Mouse (Mus musculus) ovary, postnatal 36 days (tissue): Measurements from ENCODE around the gene Runx2.

ENCODE experiments used
- DNase-seq: peaks from one replicate; pipeline ENCODE4 v3.0.0; 2022; ENCODE audit warnings: low spot score, mixed read lengths

Gene Runx2

GRCm38 (mm10) chr17:44524146-44524545 is 290.5 kb downstream of the Runx2 start:
- no peak for DNase-seq

GRCm38 (mm10) chr17:44522906-44523305 is 291.7 kb downstream of the Runx2 start:
- no peak for DNase-seq

- no peak for DNase-seq
Observed at GRCm38 (mm10) chr17:44520122-44521075, 294.2 kb downstream of the Runx2 start.

GRCm38 (mm10) chr17:44519356-44519755 is 295.2 kb downstream of the Runx2 start:
- no peak for DNase-seq

GRCm38 (mm10) chr17:44518156-44518555 is 296.4 kb downstream of the Runx2 start:
- DNase-seq = no peak

DNA sequence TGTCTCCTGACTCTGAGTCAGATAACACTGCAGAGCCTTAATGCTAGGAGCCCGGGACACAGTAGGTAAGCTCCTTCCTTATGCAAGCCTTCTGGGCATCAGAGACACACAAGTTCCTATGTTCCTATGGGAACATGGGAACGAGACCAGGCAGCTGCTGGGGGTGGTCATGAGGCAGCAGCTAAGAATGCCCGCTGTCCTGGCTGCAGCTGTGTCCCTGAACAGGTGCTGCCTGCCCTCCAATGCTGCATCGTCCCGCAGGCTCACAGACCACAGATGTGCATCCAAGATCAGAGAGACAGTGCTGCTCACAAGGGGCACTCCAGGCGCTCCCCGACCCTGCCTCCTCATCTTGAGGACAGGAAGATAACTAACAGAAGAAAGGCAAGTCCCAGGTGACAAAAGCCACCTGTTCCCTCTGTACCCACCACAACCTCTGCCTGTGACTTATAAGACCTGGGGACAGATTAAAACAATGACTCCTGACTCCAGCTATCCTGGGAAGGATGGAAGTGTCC is 306.3 kb downstream of the Runx2 start:
- DNase-seq = no peak

- DNase-seq = no peak
Observed at GRCm38 (mm10) chr17:44507741-44508140, 306.9 kb downstream of the Runx2 start.

DNA sequence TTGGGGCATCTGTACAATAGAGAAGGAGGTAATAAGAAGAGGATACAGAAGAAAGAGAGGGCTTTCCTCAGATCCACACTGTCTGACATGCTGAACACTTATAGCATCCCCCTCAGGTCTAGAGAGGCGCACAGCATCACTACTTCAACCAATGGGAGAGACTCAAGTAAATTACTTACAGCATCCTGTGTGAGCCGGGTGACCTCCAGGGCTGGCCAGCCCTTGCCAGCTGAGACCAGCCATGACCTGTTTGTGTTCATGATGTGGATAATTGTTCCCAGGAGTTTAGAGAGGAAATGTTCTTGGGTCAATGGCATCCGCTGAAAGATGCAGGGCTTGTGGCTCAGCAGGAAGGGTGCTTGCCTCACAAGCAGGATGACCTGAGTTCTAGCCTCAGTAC is 308.1 kb downstream of the Runx2 start:
- DNase-seq = no peak

DNA sequence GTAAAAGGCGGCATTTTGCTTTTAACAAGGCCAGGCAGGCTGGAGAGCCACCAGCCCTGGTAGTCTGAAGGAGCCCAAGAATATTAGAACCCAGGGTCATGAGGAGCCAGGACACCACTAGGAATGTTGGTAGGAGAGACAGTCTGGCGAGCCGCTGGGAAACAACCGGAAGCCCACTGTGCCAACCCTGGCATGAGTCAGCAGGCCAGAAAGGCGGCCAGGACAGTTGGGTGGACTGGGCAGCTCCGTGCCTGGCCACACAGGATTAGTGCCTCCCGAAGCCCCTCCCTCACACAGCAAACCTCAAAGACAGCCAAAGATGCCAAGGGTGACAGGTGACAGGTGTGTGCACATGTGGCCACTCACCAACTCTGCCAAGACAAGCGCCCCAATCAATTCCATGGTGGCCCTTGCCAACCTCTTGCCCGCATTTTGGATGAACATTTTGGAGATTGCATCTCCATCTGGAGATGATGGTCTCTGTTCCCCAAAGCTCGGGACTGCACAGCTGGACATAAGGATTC is 309.7 kb downstream of the Runx2 start:
- no peak for DNase-seq

DNA sequence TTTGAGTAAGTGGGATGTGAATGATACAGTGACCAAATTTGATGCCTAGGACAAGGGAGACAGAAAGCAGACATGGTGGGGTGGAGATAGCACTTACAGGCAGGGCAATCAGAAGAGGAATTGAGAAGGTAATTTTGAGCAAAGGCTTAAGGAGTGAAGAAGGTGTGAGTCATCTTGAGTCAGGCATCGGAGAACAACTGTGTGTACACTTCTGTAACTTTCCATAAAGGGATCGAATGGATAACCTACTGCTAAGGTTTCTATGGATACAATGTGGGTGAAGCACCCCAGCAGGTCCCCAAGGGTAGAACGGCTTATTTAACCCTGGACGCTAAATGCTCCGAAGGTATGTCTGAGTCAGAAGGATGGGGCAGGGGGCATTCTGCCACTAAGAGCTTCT is 312.4 kb downstream of the Runx2 start:
- no peak for DNase-seq

GRCm38 (mm10) chr17:44500306-44500899 is 314.2 kb downstream of the Runx2 start:
- DNase-seq = no peak

GRCm38 (mm10) chr17:44490164-44490794 is 324.3 kb downstream of the Runx2 start:
- DNase-seq = no peak

DNA sequence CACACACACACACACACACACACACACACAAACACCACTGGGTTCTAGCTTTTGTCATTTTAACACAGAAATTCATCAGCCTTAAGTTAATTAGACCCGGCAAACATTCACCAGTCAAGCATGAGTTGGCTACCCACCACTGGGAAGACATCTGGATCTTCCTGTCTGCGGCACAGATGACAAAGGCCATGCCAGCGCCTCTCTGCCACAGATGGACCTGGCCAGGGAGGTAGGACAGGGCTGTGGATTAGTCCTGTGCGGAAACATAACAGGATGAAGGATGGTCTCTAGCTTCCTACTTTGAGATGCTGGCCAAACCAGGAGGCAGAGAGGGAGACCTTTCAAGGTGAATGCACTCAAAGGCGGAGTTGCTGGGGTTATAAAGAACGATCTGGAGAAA is 325.3 kb downstream of the Runx2 start:
- no peak for DNase-seq

DNA sequence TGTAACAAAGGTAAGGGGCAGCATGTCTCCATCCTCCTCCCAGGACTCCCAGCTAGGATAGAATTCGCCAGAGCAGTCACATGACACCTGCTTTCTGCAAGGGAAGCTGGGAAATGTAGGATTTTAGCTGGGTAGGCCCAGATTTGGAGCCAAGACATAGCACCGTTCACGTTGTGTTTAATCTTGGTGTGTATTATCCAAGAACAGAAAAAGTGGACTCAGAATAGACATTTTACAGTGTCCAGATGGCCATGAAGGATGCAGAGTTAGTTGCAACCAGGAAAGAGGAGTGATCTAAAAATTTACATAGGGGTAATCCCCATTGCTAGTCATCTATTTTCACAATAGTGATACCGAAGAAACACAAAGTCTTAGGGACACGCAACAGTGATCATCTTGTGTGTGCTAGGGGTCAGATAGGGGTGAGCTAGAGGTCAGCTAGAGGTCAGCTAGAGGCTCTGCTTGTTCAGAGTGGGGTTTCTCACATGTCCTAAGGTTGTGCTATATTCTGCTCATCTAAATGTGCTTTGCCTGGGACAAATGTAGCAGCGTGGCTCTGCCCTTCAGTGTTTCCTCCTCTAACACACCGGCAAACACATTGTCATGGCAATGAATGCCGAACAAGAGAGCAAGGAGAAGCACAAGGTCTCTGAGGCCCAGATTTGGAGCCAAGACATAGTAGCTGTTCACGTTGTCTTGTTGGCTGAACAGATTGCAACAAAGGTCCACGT is 326.9 kb downstream of the Runx2 start:
- no peak for DNase-seq

- no peak for DNase-seq
Observed at GRCm38 (mm10) chr17:44485337-44485736, 329.3 kb downstream of the Runx2 start.

DNA sequence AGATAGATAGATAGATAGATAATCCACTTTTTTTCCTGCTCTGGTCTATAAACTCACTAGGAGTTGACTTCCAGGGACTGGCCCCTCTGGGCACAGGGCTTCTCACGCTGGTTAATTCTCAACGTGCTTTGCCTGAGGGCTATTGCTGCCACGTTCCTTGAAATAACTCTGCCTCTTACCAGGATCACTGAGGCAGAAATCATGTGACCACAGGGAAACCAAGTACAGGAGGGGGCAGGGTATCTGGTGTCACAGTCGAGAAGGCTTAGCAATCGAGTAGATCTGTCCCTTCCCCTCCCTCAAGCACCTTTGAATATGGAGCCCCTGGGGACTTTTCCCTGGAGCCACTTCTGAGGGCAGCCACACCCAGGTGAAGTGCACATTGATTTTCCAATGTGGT is 334.7 kb downstream of the Runx2 start:
- no peak for DNase-seq

DNA sequence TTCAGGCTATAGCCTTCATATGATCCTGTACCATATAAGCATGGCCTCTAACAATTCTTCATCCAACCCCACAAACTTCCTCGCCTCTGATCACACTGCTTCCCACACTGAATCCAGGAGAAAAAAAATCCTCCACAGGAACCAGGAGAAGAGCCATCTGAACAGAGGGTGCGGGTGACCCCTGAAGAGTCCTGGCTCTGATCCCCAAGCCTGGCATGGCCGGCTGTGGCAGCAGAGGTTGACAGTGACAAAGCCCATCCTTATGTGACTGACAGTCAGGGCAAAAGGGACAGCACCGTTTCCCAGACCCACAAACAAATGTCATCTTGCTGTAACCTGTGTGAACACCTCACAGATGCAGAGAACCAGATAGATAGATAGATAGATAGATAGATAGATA is 335.1 kb downstream of the Runx2 start:
- DNase-seq = no peak

GRCm38 (mm10) chr17:44475910-44476309 is 338.7 kb downstream of the Runx2 start:
- DNase-seq = no peak

- DNase-seq = no peak
Observed at GRCm38 (mm10) chr17:44474280-44474679, 340.3 kb downstream of the Runx2 start.

DNA sequence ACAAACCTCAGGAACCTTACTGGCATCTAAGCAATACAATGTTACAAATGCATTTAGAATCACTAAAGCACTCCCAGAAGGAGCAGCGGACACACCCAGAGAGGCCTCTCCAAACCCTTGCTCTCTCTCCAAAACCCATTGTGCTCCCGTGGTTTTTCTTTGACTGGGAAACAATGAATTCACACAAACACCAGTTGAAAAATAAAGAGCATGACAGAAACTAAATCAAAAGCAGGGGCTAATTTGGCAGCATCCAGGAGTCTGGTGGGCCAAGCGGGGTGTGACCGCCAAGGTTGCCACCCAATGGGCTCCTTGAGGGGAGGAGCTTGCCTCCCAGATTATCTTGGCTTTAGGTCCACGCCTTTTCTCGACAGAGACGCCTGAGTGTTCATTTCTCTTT is 341.9 kb downstream of the Runx2 start:
- DNase-seq = no peak

- DNase-seq = no peak
Observed at GRCm38 (mm10) chr17:44463679-44464078, 350.9 kb downstream of the Runx2 start.

GRCm38 (mm10) chr17:44460156-44460555 is 354.4 kb downstream of the Runx2 start:
- DNase-seq = no peak
